Mouse (Mus musculus) brain, embryonic 18.5 days (tissue): ENCODE measurements around the gene Msi1.

Experiments used
- DNase-seq: peaks from one replicate; pipeline ENCODE4 v3.0.0-alpha.2; 2012; ENCODE audit warnings: low read depth, low spot score

Gene Msi1

GRCm38 (mm10) chr5:115429359-115430186 is at the start of gene Msi1:
Msi1 (plus strand) TSS chr5:115429599.
- DNase-seq, result no peak

- no peak for DNase-seq
Observed at GRCm38 (mm10) chr5:115391935-115392334, 37.5 kb upstream of the Msi1 start.

- DNase-seq, result no peak
Observed at GRCm38 (mm10) chr5:115392969-115393368, 36.4 kb upstream of the Msi1 start.

GRCm38 (mm10) chr5:115394223-115394622 is 35.2 kb upstream of the Msi1 start:
- DNase-seq, result no peak

GRCm38 (mm10) chr5:115394836-115395235 is 34.6 kb upstream of the Msi1 start:
- DNase-seq, result no peak

- no peak for DNase-seq
Observed at GRCm38 (mm10) chr5:115396654-115397053, 32.7 kb upstream of the Msi1 start.

GRCm38 (mm10) chr5:115397839-115398780 is 31.3 kb upstream of the Msi1 start:
- DNase-seq, result no peak

- DNase-seq, result no peak
Observed at GRCm38 (mm10) chr5:115402063-115402462, 27.3 kb upstream of the Msi1 start.

GRCm38 (mm10) chr5:115403436-115404140 is 25.8 kb upstream of the Msi1 start:
- DNase-seq, result no peak

- no peak for DNase-seq
Observed at GRCm38 (mm10) chr5:115404241-115404794, 25.1 kb upstream of the Msi1 start.

GRCm38 (mm10) chr5:115405205-115405604 is 24.2 kb upstream of the Msi1 start:
- no peak for DNase-seq

GRCm38 (mm10) chr5:115408110-115408509 is 21.3 kb upstream of the Msi1 start:
- no peak for DNase-seq

- no peak for DNase-seq
Observed at GRCm38 (mm10) chr5:115415111-115416085, 14.0 kb upstream of the Msi1 start.

GRCm38 (mm10) chr5:115428831-115429358 is 504 bp upstream of the Msi1 start:
- DNase-seq, result no peak

GRCm38 (mm10) chr5:115430187-115430960 is 975 bp downstream of the Msi1 start:
- no peak for DNase-seq

GRCm38 (mm10) chr5:115431061-115431897 is 1.9 kb downstream of the Msi1 start:
- DNase-seq, result no peak

GRCm38 (mm10) chr5:115431898-115432259 is 2.5 kb downstream of the Msi1 start:
- DNase-seq, result no peak

GRCm38 (mm10) chr5:115432395-115432794 is 3.0 kb downstream of the Msi1 start:
- no peak for DNase-seq
